Mouse (Mus musculus): ENCODE measurements around the gene Fcho1.
"Not testable (repeated sequence)": the region's sequence is repeated elsewhere in the genome, so short reads cannot be mapped to it uniquely, and the experiment has no call there.

The Fcho1 gene

DNA sequence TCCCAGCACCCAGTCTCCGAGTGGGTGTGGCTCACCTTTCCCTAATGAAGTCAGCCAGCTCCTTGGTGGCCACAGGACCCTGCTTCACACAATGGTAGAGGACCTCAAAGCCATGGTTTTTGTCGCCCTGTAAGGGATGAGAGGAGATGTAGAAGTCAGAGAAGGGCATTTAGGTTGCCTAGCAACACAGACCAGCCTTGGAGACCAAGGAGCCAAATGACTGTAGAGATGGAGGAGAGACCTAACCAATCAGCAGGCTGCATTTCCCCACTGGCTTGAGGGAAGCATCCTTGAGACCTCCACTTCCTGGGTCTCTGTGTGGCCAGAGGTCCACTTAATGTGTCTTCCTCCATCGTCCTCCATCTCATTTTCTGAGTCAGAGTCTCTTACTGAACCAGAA lies 7.3 kb downstream of the Fcho1 start:
- DNase-seq (ENCODE audit: low spot score): no peak

DNA sequence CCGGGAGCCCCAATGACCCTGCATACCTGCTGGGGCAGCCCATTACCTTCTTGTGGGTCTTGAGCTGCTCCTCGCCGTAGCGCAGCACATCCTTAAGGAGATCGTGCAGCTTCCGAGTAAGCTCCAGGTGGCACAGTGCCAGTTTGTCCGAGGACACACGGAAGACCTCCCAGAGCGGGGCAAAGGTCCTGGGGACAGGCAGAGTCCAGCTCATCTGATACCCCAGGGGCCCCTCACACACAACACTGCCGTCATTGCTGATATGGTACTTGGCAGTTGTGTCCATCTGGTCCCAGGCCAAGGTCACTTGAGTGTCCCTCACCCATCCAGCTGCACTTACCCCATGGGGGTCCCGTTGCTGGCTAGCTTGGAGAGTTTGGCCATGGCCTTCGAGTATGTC lies 8.4 kb downstream of the Fcho1 start:
- DNase-seq (ENCODE audit: low spot score): no peak

DNA sequence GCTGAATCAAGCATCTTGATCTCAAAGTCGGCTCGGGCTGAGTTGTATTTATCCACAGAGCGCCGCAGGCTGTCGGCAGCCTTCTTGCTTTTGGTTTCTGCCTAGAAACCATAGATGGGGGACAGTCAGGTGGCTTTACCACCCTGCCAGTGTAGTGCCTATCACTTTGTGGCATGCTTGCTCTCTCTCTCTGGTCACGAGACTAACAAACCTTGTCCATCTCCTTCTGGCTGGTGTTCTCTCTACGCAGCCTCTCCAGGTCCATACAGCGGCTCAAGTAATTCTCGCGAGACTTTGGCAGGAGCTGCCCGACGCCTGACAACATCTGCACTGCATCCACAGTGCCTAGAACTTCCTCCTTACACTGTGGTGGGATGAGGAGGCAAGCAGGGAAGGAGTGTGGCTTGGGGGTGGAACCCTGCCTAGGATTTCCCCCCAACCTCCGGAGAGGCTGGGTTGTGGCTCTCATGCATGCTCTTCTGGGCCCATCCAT lies 8.9 kb downstream of the Fcho1 start:
- DNase-seq (ENCODE audit: low spot score): no peak

DNA sequence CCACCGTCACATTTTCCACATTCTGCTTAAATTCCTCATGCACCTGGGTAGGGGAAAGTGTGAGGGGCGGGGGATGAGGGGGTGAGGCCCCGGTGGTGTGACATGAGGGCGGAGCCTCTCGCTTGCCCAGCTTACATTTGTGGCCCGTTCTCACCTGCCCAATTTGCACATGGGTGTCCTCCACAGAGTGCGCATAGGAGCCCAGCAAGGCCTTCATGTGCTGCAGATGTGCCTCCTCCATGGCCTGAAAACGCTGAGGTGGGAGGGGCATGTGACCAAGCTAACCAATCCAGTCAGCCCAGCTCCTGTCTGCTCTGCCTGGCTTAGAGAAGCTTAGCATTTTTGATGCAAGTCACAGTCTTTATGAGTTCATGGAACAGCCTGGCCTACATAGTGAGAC lies 10.0 kb downstream of the Fcho1 start:
- no peak for DNase-seq (ENCODE audit: low spot score)

DNA sequence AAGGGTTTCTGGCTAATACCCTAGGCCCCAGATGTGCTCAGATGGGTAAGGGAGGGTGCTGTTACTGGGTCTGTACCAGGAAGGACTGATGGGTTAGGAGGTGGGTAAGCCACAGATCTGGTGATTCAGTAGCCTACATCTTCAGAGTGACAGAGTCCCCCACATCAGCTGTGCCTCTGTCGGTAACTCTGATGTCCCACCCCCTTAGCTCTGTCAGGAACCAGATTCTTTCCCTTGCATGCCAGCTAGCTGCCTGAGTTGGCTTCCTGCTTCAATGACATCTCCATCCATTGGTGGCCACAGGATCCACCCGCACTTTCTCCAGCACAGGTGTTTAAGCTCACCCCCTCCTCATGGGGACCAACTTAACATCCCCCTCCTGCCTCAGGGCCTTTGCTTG lies 13.9 kb downstream of the Fcho1 start:
- no peak for DNase-seq (ENCODE audit: low spot score)

DNA sequence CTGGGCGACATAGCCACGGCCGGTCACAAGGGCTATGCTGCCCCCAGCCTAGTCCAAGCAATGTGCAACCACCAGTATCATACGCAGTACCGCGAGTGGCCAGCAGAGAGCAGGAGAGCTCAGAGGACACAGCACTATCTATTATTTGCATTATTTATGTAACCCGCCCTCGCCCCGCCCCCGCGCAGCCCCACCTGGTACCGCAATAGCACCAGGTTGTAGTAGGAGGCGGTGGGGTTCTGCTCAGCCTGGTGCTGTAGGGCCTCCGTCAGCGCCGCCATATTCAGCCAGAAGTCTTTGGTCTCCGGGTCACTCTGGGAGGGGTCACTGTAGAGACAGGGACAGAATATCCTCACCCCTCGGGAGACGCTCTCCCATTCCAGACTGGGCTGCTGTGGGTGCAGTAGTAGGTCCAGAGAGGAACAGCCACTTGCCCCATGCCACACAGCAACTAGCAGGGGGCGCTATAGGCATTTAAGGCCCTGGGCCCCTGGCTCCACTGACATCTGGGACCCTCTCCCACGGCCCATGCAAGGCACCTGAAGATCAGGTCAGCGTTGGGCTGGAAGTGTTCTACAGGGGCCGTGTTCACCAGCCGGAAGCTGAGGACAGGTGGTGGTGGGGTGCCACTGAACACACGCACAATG lies 15.6 kb downstream of the Fcho1 start:
- peak; percentile 50 for DNase-seq (ENCODE audit: low spot score)

DNA sequence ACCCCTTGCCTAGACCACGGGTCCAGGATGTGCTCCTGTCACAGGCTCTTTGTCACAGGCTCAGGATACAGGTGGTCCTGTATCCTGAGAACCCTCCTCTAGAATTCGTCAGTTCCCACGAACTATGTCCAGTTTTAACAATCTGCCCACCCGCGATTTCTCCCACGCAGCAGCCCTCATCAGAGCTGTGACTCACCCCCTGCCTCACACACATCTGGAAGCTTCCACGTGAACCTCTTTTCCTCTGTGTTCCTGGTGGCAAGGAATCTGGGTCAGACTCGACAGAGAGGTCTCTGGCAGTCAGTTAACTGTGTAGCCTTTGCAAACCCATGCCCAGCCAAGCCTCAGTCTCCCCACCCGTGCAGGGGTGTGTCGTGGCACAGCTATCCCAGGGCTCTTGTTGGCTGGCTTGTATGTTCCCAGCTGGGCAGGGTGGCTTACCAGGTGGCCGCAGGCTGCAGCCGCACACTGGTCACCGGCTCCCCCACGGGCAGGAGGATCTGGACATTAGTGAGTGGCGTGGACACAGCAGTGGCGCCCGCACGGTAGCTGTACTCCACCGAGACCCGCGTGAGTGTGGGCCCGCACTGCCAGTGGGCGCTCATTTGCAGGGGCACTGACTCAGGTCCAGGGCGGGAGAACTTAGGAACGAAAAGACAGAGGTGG lies 16.2 kb downstream of the Fcho1 start:
- DNase-seq (ENCODE audit: low spot score): no peak

DNA sequence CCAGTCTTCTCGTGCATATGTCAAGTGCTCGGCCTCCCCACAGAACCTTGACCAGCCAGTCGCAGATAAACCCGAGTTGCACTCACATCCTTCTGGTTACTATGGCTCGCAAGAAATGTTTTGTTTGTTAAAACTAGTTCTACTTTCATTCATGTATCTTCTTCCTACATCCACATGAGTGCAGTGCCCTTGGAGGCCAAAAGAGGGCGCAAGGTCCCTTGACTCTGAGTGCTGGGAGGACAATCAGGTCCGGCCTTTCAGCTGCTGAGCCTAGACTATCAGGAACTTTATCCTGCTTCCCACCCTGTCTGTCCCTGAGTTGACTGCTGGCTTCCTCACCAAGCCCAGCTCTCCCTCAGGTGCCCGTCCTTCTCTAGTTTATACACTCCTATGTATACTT lies 17.6 kb downstream of the Fcho1 start:
- no peak for DNase-seq (ENCODE audit: low spot score)

DNA sequence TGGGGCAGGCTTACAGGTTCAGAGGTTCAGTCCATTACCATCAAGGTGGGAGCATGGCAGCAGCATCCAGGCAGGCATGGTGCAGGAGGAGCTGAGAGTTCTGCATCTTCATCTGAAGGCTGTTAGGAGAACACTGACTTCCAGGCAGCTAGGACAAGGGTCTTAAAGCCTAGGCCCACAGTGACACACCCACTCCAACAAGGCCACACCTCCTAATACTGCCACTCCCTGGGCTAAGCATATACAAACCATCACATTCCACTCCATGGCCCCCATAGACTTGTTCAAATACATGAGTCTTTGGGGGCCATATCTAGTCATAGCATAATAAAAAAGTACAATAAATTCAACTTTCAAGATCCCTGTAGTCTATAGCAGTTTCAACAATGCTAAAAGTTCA lies 22.1 kb downstream of the Fcho1 start:
- not testable (repeated sequence) for DNase-seq (ENCODE audit: low spot score)

DNA sequence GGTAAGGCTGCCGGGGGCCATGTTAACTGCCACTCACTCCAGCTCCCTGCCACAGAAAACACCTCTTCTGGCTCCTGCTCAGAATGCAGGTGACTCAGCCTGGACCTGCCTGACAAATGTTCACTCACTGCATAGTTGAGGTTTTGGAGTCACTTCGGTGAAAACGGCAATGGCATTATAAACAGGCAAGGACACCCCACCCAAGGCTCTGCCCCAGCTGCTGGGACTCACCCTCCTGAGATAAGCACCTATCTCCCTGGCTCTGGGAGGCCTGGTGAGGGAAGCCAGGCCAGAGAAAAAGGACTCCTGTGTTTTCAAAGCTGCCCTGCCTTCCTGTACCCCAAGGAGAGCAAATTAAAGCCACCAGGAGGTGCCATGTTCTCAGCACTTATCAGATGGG lies 22.6 kb downstream of the Fcho1 start:
- DNase-seq (ENCODE audit: low spot score): no peak

DNA sequence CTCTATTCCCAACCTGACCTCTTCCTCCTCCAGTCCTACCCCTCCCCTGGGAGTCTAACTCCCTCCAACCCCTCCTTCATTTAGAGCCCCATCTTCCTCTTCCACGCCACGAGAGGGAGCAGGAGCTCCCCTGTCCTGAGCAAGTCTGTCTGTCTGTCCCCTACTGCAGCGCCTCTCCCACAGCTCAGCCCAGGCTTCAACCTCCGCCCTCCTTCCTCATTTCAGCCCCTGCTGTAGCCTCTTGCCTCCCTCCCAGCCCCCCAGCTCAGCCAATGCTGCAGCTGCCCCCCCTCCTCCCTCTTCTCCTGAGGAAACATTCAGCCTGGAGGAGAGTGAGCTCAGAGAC lies 23.5 kb downstream of the Fcho1 start:
- DNase-seq (ENCODE audit: low spot score): no peak

DNA sequence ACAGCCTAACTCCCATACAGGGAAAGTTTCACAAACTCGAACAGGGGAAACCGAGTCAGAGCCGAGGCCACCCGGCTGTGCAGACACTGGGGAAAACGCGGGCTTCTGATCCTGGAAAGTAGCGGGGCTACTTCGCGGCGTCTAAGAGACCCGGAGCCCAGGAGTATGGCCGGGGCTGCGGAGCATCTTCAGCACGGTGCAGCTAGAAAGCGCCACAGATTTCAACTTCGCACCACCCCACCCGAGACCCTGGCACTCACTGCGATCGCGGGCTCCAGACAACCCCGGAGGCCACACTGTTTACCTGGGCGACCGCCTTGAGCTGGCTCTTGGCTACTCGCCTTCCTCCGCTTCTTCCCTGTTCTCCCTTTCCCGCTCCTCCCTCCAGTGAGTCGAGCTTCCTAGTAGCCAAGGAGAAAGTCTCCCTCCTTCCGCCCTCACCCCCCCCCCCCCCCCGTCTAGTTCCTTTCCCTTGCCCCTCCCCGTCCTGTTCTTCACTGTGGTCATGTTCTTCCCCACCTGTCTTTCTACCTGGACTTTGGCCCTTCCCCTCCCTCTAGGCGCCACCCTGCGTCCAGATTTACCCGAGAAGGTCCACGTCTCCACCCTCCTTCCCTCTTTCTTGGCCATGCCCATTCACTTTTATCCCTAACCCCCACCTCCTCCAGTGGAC lies 24.0 kb downstream of the Fcho1 start, which contains the start of gene B3gnt3:
TSS of gene B3gnt3 (minus strand) at position 376 of the 673 bp plus-strand sequence.
- no peak for DNase-seq (ENCODE audit: low spot score)

DNA sequence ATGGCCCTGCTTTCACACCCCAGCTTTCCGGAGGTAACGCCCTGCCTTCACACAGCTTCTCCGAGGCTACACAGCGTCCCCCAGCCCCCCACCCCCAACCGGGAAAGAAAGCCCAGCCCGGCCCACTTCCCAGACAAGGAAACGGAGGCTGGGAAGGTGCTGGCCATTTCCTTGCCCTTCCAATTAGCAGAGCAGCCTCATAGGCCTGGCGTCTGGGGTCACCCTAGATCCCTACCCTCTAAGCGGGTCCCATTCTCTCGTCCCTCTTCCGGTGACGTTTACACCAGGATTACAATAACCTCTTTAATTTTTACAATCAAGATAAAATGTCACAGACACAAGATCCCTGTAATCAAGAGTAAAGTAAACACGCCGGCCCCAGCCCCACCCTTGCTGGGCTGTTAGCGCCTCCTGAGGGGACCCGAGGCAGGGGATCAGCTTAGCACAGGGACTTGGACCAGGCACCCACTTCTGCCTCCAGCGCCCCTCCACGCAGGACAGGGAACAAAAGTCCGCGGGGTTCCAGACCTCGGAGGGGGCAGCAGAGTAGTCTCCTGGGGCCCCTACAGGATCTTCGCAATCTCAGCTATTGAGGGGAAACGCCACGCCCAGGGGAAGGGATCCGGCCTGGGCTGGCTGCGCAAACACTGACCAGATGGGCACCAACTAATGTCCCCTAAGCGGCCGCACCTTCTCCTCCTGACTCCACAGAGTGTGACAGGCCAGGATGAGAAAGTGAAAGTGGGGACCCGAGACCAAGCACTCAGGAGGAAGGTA lies 24.8 kb downstream of the Fcho1 start:
- DNase-seq (ENCODE audit: low spot score): no peak

DNA sequence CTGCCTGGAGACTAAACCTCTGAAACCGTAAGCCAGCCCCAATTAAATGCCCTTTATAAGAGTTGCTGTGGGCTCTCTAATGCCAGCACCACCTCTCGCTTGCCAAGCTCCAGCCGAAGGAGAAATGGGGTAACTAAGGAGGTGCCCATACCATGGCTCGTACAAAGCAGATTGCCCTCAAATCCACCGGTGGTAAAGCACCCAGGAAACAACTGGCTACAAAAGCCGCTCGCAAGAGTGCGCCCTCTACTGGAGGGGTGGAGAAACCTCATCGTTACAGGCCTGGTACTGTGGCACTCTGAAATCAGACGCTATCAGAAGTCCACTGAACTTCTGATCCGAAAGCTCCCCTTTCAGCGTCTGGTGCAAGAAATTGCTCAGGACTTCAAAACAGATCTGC lies 30.1 kb downstream of the Fcho1 start:
- DNase-seq (ENCODE audit: low spot score): not testable (repeated sequence)

DNA sequence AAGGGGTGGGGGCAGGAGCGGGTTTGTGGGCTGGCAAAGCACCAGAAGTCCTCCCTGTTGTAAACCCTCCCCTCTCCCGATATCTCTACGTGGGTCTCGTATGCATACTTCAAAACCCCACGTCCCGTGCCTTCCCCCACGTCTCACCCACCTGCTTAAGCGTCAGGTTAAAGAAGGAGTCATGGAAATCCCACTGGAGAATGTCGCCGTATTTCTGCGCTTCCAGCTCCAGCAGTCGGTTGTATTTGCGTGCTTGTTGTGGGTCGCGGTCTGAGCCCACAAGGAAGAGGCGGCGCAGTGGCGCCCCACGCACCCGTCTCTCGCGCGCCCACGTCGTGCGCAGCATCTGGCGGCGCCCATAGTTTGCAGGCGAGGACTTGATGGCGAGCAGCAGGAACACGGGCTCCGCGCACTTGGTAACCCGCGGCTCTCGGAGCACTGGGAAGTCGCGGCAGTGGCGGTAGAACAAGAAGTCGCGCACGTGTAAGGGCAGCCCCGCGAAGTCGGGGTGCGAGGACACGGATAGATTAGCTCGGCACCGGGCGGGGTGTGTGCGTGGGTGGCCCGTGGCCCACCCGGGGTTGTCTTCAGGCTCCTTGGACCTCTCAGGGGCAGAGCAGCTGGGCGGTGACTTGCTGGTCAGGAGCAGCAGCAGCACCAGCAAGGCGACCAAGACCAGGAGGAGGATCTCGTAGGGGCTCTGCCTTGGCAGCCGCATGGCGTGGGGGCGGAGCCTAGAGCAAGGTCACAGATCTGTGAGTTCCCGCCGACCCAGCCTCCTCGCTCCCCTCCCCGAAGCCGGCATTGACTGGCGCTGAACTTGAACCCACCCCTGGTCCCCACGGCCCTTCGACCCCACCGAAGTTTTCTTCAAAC lies 32.1 kb downstream of the Fcho1 start:
- DNase-seq (ENCODE audit: low spot score): no peak

DNA sequence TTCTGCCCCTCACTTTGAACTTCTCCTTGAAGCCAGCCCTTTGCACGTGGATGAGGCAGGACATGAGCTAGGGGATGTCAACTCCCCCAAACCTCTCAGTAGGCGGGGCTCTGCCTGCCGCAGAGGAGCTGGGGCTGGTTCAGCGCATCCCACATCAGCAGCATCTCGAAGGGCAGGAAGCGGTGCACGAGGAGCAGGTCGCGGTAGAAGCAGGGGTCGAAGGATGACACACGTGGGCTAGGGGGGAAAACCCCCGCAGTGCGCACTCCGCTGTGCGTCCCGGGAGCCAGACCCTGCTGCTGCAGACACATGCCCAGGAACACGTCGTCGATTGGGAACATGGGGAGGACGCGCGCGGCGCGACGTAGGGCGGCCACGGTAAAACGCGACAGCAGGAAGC lies 33.0 kb downstream of the Fcho1 start:
- DNase-seq (ENCODE audit: low spot score): no peak

DNA sequence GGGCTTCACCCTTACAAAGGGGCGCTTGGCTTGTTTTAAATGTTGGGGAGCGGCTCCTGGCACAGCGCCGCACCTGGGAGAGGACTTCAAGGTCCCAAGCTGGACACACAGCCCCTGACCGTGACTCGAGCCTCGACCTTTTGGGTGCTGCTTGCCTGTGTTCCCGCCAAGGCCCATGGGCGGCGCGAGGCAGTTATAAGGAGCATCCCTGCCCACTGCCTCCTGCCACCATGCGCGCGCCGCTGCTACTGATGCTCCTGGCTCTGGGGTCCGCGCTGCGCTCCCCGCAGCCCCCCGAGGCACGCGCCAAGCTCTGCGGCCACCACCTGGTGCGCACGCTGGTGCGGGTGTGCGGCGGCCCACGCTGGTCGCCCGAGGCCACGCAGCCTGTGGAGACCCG lies 36.5 kb downstream of the Fcho1 start, which contains the start of gene Insl3:
TSS of gene Insl3 (plus strand) at position 187 of the 400 bp plus-strand sequence.
- no peak for DNase-seq (ENCODE audit: low spot score)

DNA sequence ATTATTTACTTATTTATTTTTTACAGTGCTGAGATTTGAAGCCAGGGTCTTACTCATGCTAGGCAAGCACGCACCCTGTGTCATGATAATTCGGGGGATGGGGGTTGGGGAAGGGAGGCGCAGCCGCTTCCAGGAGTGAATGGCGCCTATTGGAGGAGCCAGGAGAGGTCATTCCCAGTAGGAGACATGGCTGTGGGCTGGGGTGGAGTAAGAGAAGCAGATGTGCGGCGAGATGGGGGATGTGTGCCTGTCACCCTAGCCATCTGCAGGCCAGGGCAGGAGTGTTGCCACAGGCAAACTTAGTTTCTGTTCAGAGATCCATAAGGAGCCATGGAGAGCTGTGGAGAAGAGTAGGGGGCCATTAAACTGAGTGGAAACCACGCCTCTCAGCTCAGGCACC lies 37.9 kb downstream of the Fcho1 start:
- DNase-seq (ENCODE audit: low spot score): no peak

DNA sequence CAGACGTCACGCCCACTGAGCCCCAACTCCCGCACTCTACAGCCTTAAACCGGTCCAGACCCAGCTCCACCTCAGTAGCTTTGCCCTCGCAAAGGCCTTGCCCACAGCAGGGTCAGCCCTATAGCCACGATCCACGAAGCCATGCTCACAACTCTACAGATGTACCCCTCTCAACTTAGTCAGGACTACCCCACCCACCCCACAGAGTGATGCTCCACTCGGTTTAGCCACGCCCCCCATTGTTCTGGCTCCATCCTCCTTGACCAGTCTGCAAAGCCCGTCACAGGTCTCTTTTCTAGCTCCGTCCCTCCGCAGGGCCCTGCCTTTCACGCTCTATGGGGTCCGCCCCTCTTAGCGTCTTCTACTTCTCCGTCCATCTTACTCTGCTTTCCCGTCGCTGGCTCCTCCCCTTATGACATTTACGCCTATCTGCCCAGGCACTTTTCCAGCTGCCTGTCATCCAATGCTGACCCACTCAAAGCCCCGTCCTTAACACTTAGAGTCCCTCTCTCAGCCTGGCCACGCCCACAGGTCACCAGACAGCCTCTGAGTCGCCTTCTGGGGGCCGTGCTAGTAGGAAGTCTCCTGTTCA lies 39.3 kb downstream of the Fcho1 start:
- no peak for DNase-seq (ENCODE audit: low spot score)

DNA sequence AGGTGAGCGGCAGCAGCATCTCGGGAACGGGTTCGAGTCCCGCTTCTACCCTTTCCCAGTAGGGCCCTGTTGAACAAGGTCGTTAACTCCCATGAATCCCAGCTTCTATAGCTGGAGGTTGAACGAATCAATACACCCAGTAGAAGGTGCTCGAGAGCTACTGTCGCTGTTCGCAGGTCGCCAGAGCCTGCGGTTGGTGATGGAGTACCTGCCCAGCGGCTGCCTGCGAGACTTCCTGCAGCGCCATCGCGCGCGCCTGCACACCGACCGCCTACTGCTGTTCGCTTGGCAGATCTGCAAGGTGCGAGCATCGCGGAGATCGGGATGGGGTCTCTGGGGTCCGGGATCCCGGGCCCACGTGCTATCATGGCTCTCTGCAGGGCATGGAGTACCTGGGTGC lies 39.9 kb downstream of the Fcho1 start:
- DNase-seq (ENCODE audit: low spot score): no peak

DNA sequence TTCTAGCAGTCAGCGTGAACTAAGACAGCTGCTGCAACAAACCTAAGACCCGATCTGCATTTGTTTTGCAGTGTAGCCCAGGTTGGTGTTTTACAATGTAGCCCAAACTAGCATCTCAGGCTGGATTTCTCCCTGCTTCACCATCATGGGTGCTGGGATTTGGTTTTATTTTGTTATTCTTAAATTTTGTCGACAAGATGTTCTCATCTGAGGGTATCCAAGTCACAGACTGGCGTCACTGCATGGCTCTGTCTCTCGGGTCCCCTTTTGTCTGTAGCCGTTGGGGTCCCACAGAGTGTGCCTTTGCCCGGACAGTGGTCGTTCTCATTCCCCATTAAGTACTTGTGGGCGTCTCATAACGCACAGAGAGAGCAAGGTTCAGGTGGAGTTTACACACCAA lies 40.8 kb downstream of the Fcho1 start:
- DNase-seq (ENCODE audit: low spot score): no peak

Data from urinary bladder, postnatal 10 days (tissue).